Mouse (Mus musculus) urinary bladder, postnatal 36 days (tissue): Measurements from ENCODE around the gene Hmox2.

ENCODE experiments used
- DNase-seq, 2 experiments: peaks; one replicate each; pipeline ENCODE4 v3.0.0; 2022; ENCODE audit warnings: low spot score in 2 of 2, mixed read lengths in 1 of 2

Hmox2 gene

DNA sequence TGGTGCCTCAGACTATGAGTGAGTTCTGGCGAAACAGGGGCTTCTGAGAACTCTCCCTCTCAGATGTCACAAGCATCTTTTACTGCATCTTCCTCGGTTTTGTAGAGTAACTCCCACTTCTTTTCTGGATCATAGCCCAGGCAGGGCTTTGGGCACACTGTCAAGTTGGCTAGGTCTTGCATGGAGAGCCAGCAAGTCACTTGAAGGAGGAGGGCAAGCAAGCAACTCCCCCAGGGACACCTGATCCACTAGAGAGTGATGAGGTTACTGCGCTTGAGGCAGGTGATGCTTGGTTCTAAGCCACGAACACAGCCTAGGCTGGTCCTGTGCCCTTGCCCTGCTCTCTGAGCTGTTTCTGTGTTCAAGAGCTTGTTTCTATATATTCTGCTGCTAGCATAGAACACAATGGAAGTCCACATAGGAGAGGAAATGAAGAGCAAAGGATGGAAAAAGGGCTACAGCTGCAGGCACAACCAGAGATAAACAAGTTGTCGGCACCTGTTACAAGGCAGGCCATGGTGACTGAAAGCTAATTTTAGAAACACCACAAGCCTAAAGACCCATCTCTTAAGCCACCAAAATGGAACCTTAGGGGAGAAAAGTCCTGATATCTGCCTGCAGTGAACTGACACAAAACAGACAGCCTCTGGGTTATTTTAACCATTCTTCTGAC is 55.5 kb downstream of the Hmox2 start:
- peak in 1 of 2 experiments; percentile 76 for DNase-seq

DNA sequence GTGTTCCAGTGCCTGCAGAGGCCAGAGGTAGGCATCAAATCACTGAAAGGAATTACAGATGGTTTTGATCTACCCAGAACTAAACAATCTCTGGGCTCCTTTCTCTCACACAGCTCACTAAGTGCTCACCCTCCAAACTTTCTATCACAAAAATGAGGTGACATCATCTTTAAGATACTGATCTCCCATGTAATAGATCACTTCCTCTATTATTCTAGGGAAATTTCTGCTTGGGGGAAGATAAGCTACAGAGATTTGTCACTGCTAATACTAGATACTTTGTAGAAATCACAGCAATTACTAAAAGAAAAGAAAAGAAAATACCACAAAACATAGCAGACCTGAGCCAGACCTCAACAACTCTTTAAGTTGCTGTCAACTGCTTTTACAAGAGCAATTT is 56.4 kb downstream of the Hmox2 start:
- DNase-seq, result no peak

DNA sequence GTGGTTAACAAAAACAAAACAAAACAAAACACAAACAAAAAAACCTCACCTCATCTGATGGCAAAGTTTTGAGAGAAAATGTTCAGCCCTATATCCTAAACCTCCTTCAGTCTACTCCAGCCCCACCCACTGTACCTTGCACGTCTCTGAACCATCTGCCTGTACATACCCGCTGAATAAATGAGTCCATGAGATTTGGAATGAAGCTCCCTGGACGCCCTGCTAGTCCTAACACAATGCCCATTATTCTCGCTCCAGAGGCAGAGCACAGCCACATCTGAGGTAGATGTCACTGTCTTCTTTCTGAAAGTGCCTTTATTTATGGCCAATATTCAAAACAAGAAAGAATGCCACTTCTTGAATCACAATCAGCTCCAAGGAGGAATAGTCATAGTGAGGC is 59.5 kb downstream of the Hmox2 start:
- DNase-seq, result no peak

DNA sequence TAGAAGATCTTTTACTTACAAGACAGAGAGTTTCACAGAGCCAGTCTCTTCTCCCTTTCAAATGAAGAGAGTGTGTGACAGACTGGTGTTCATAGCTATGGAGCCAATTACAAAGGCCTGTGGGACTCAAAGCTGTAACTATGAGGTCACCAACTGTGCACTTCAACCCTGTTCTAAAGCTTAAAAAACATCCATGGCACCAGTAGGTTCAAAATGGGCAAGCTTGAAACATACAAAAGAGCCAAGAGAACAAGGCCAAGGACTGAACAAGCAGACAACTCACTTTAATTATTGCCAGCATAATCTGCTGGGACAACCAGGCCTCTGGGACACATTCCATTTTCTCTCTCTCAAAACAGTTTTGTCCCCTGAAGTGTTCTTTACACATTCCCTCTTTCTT is 62.0 kb downstream of the Hmox2 start:
- no peak for DNase-seq

DNA sequence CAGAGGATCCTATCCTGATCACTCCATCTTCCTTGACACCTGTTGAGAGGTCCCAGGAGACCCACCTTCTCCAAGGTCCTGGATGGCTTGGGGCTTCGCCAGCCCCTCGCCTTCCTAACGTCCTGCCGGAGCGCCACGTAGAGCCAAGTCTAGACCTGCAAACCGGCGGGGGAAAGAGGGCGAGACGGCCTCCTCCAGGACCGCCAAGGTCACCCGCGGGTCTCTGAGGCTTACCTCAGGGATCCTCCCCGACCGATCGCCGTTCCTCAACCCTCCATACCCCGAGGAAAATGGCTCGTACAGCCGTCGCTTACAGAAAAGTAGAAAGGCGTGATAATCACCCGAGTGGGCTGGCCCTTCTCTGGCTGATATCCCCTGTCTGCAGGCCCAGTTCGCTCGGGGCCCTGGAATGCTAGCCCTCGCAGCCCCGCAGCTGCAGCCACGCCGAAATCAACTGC is 63.2 kb downstream of the Hmox2 start:
- DNase-seq, result peak in 1 of 2 experiments; percentile 13

DNA sequence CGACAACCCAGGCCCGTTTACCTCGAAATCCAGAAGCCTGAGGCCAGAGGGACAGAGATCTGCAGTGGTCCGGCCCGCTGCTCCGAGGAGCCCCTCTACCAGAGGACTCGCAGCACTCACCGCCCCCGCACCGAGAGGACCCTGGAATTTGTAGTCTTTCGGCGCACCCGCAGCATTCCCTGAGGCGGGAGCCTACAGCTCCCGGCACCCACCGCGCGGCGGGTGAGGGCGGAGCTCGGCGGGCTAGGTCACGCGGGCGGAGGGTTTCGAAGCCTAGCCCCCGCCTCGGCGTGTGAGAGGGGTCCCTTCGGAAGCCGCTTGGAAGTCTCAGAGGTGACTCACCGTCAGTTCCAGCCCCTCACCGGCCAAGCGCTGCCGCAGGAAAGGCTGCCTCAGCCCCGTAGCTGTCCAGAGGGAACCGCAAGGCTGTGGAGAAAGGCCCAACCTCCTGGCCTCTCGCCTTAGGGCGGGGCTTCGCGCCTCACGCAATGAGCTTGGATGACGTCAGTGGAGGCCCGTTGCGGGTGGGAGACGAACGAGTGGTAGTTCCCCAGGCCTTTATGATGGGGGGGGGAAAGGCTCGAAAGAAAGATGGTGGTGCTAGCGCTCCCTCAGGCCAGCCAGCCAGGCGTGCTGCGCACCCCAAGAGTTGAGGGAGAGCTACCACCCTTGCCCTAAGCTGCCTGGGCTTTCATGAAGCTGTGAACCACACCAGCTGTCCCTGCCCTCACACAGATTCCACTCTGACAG is 63.8 kb downstream of the Hmox2 start, which contains the start of gene Cdip1:
Gene Cdip1 (minus strand): TSS at position 483 of the 750 bp plus-strand sequence.
- DNase-seq, result peak; percentile 92 to 94

DNA sequence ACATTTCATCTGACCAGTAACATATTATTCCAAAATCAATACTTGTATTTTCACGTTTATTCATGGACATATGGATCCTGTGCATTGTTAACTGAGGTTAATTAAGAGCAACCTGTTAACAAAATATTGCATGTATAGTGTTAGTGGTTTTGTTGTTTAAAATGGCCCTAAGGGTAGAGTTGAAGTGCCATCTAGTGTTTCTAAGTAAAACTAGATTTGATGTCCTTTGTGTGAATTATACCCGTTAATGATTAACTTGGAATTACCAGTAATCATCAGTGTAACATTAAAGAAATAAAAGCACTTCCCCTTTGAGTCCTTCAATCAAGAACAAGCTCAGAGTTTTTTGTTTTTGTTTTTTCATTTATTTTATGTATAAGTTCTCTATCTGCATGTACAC is 65.2 kb downstream of the Hmox2 start:
- no peak for DNase-seq

DNA sequence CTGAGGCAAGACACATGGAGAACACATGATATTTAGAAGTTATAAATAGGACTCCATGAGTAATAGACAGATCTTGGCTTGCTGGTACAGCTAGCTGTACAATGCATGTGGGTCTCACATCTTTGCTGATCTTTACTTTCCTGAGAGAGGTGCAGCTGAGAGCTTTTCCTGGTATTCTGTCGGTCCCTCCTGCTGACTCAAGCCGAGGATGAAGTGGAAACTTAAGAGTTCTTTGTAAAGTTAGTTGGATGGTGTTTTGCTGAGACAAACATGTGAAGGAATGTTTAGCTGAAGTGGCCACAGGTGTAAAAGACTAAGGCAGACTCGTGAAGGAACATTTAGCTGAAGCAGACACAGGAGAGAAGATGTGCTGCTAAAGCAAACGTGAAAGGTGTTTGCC is 70.5 kb downstream of the Hmox2 start:
- DNase-seq, result no peak
